Mouse (Mus musculus): ENCODE results near the gene Urgcp.

- TF ChIP-seq CTCF (conservative IDR thresholded peaks at IDR 0.05; ENCODE audit: low read length) (no peak), NANOG (IDR thresholded peaks at IDR 0.05; ENCODE audit: borderline replicate concordance, low read length) (no peak), POU5F1 (IDR thresholded peaks at IDR 0.05; ENCODE audit: borderline replicate concordance, low read length) (no peak)
Observed at GRCm38 (mm10) chr11:5701821-5702220, 60.4 kb downstream of the Urgcp start.

All from E14TG2a.4 (cell line).